Mouse (Mus musculus) ES-Bruce4 (cell line): ENCODE results near the gene Ppp4r1.

ENCODE experiments used
- CTCF ChIP-seq: IDR thresholded peaks from one replicate; pipeline ENCODE4 v1.8.1; 2011; ENCODE audit warnings: low read depth, low read length
- EP300 ChIP-seq: IDR thresholded peaks from 2 replicates; pipeline ENCODE4 v1.6.1; 2011; ENCODE audit warnings: low read depth, low read length; ENCODE audit not compliant: insufficient read depth

DNA sequence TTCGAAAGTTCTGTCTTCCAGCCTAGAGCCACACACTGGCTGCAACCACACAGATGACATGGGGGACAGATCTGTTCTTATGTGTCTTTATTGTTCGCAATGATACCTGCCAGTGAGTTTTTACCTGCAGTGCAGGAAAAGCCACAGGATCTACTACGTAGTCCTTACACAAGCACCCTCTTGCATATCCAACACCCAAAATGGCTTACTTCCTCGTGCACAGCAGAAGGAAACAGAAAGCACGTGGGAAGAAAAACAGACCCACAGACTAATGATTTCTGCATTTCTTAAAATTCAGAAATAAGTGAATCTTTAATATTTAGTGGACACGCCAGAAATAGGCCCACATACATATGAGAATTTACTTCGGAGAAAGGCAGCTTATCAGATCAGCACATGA lies 32.6 kb upstream of the Ppp4r1 start:
- TF ChIP-seq CTCF (no peak), EP300 (no peak)
